Mouse (Mus musculus) heart, adult 2 months (tissue): ENCODE results near the gene H2-DMa.

Source experiments
- CTCF ChIP-seq: fragments of 200-600 bp; IDR thresholded peaks from 2 replicates; pipeline ENCODE4 v1.8.1; 2022; ENCODE audit warnings: antibody characterized with exemption, mild to moderate bottlenecking, moderate library complexity
- POLR2A ChIP-seq: fragments of 200-500 bp; IDR thresholded peaks from 2 replicates; pipeline ENCODE4 v1.6.1; 2011; ENCODE audit warnings: mild to moderate bottlenecking, low read depth, low read length, control low read depth; ENCODE audit not compliant: insufficient read depth

GRCm38 (mm10) chr17:34117421-34118112, 1.8 kb upstream of the H2-DMa start:
- TF ChIP-seq POLR2A (0 out of 2 replicates have a peak, but pooled peaks have one; percentile 6), CTCF (no peak)
